Mouse (Mus musculus) telencephalon, adult 2 months (tissue): ENCODE measurements around the gene Olfr94.
A peak's percentile ranks its signal among the peaks of the same experiment; 100 is the strongest.
"Not testable (repeated sequence)": the region's sequence is repeated elsewhere in the genome, so short reads cannot be mapped to it uniquely, and the experiment has no call there.

Experiments used
- DNase-seq: peaks from one replicate; pipeline ENCODE4 v3.0.0-alpha.2; 2011; ENCODE audit warnings: low read depth, low spot score

The Olfr94 gene

GRCm38 (mm10) chr17:37200894-37201293 is at the start of gene Olfr94:
Gene Olfr94, minus strand, starts transcription at chr17:37200994.
- no peak for DNase-seq

GRCm38 (mm10) chr17:37250544-37250943 is 49.8 kb upstream of the Olfr94 start:
- no peak for DNase-seq

GRCm38 (mm10) chr17:37249460-37249859 is 48.7 kb upstream of the Olfr94 start:
- no peak for DNase-seq

- peak; percentile 16 for DNase-seq
Measured at GRCm38 (mm10) chr17:37246715-37247114, 45.9 kb upstream of the Olfr94 start.

GRCm38 (mm10) chr17:37242198-37242597 is 41.4 kb upstream of the Olfr94 start:
- no peak for DNase-seq

- not testable (repeated sequence) for DNase-seq
Measured at GRCm38 (mm10) chr17:37237230-37237629, 36.4 kb upstream of the Olfr94 start, which contains the start of gene Olfr97. Gene Olfr97, minus strand, starts transcription at chr17:37237330.

- no peak for DNase-seq
Measured at GRCm38 (mm10) chr17:37221879-37222278, 21.1 kb upstream of the Olfr94 start.

- no peak for DNase-seq
Measured at GRCm38 (mm10) chr17:37219846-37220245, 19.1 kb upstream of the Olfr94 start, which contains the start of gene Olfr96. Gene Olfr96, plus strand, starts transcription at chr17:37220146.

- DNase-seq, result no peak
Measured at GRCm38 (mm10) chr17:37218486-37218885, 17.7 kb upstream of the Olfr94 start.

GRCm38 (mm10) chr17:37213018-37213417 is 12.2 kb upstream of the Olfr94 start, which contains the start of gene Olfr95:
Gene Olfr95, minus strand, starts transcription at chr17:37213118.
- DNase-seq, result no peak

GRCm38 (mm10) chr17:37210884-37211768 is 10.3 kb upstream of the Olfr94 start:
- peak; percentile 5 for DNase-seq

GRCm38 (mm10) chr17:37203917-37204236 is 3.1 kb upstream of the Olfr94 start:
- DNase-seq, result no peak

- DNase-seq, result peak; percentile 65
Measured at GRCm38 (mm10) chr17:37203206-37203916, 2.6 kb upstream of the Olfr94 start.

- DNase-seq, result no peak
Measured at GRCm38 (mm10) chr17:37196845-37197724, 3.7 kb downstream of the Olfr94 start.

- no peak for DNase-seq
Measured at GRCm38 (mm10) chr17:37194782-37195181, 6.0 kb downstream of the Olfr94 start.

GRCm38 (mm10) chr17:37193656-37194055 is 7.1 kb downstream of the Olfr94 start, which contains the start of gene Ubd:
Gene Ubd, plus strand, starts transcription at chr17:37193892.
- no peak for DNase-seq

- DNase-seq, result no peak
Measured at GRCm38 (mm10) chr17:37193032-37193431, 7.8 kb downstream of the Olfr94 start.

- DNase-seq, result no peak
Measured at GRCm38 (mm10) chr17:37190711-37191110, 10.1 kb downstream of the Olfr94 start.

- no peak for DNase-seq
Measured at GRCm38 (mm10) chr17:37185474-37185873, 15.3 kb downstream of the Olfr94 start.

GRCm38 (mm10) chr17:37161394-37161793 is 39.4 kb downstream of the Olfr94 start, which contains the start of gene Olfr93:
Gene Olfr93, minus strand, starts transcription at chr17:37161494.
- DNase-seq, result no peak
